Mouse (Mus musculus): Measurements from ENCODE around the gene Adat1.
A peak's percentile ranks its signal among the peaks of the same experiment; 100 is the strongest.
"Not testable (repeated sequence)": the region's sequence is repeated elsewhere in the genome, so short reads cannot be mapped to it uniquely, and the experiment has no call there.

The Adat1 gene

DNA sequence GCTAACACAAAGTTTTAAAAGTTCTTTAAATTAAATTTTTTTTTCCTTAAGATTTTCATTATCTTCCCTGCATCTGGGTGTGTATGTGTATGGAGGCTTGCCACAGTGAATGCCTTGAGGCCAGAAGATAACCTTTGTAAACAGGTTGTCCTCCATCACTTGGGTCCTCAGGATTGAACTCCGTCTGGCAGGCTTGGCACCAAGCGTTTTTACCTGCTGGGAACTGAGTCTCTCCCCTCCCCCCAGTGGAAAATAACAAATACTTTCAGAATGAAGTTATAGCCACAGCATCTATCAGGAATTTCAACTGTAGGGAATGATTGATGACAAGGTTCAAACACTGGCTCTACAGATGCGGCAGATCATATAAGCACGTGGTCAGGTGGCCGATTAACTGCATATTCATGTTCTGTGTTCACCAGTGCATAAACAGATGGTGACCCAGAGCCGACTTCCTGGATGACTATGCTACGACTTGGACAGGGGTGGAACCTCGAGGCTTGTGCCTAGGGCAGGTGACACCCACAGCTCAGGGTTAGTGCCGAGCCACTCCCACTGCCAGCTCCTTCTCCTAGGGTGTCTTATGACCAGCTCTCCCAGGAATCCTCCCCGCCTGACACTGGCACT, 52.5 kb downstream of the Adat1 start:
- peak; percentile 93 for DNase-seq (ENCODE audit: low read depth, low spot score)

DNA sequence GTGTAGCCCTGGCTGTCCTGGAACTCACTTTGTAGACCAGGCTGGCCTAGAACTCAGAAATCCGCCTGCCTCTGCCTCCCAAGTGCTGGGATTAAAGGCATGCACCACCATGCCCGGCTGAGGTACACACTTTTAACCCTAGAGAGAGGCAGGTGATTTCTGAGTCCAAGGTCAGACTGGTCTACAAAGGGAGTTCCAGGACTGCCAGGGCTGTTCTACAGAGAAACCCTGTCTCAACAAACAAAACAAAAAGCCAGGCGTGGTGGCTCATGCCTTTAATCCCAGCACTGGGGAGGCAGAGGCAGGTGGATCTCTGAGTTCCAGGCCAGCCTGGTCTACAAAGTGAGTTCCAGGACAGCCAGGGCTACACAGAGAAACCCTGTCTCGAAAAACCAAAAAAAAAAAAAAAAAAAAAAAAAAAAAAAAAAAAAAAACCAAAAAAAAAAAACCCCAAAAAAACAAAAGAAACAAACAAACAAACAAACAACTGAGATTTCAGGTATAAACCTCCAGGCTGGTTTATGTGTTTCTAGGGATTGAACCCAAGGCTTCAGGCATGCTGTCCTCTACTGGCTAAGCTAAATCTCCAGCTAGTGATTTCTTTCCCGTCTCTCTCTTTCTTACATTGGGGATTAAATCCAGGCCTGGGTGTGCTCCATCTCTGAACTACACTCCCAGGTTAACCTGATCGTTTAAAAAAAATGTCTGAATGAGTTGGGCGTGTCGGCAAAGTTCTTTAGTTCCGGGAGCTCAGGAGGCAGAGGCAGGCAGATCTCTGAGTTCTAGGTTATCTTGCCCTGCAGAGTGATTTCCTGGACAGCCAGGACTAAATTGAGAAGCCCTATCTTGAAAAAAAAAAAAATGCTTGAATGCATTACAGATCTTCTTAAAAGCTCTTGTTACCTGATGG, 53.8 kb downstream of the Adat1 start:
- DNase-seq (ENCODE audit: low read depth, low spot score): not testable (repeated sequence)

DNA sequence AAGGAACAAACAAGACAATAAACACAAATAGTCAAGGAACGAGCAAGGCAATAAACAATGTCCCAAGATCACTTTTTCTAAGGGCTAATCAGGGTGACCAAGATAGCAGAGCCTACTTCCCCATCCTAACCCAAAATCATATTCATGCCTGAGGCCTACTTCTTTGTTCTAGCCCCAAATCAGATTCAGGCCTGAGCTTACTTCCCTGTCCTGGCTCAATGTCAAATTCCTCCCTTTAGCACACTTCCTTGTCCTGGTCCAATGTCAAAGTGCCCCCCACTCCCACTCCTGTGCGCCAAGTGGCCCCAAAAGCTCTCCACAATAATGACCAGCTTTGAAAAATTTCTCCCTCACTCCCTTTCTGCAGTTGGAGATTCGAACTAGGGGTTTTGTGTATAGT, 54.9 kb downstream of the Adat1 start:
- no peak for DNase-seq (ENCODE audit: low read depth, low spot score)

DNA sequence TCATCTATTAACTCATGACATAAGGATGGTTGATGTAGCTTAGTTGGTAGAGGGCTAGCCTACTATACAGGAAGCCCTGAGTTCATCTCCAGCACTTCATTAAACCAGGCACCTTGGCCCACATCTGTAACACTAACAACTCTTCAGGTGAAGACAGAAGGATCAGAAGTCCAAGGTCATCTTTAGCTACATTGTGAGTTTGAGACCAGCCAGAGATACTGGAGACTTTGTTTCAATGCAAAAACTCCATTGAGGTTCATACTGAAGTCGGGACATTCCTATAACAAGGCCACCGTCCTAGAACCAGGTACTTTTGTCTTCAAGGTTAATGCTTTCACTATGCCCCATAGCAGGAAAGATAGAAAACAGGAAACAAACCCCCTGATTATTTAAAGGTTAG, 57.9 kb downstream of the Adat1 start:
- DNase-seq (ENCODE audit: low read depth, low spot score): no peak

DNA sequence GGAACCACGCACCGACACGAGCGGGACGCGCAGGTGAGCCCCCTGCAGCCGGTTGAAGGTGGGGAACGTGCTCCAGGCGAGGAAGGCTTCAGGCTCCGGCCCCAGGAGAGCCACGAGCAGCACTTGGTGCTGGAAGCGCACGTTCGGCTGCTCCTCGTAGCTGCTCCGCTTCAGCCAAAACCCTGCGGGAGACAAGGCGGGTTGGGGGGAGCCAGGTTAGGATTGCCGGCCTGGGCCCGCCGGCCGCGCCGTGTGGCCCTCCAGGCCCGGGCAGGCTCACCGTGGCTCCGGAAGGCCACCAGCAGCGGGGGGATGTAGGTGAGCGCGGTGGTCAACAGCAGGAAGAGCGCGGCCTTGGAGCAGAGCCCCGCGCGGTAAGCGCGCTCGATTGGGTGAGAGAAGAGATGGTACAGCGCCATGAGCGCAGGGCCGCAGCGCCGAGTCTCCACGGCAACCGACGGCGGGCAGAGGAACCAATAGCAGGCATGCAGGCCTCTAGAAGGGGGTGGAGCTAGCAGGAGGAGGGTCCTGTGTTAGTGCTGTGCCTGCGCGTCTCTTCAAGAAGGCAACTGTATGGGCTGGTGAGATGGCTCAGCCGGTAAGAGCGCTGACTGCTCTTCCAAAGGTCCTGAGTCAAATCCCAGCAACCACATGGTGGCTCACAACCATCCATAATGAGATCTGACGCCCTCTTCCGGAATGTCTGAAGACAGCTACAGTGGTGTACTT, 58.6 kb downstream of the Adat1 start, which contains the start of gene Tmem231:
Gene Tmem231, minus strand, starts transcription at position 534 of the 729 bp plus-strand sequence.
- DNase-seq (ENCODE audit: low read depth, low spot score): peak; percentile 99

DNA sequence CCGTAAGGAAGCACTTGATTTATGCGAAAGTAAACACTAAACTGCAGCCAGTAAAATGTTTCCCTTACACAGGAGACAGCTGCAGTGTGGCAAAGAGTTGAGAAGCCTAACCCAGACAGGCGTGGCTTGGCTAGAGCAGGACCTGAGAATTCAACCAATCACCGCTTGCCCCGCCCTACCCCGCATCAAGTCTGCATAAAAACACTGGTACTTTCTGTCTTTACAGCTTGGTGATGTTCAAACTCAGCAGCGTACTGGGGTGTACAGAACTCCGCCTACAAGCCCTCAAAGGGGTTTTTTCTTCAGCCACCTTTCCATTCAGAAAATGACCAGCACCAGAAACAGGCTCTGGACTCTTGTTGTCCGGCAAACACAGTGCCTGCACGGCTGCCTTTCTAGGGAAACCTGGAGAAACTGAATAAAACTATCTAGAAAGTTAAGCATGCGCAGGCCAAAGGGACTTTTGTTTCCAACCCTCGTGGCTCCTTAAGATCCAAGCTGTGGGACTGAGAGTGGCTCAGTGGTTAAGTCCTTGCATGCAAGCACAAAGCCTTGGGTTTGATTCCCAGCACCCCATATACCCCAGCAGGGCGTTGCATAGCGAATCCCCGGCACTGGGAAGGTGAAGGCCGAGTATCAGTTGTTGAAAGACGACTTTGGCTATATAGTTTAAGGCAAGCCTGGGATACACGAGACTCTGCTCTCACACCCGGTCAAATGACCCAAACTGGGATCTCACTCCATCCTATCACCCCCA, 59.3 kb downstream of the Adat1 start:
- peak; percentile 97 for DNase-seq (ENCODE audit: low read depth, low spot score)

DNA sequence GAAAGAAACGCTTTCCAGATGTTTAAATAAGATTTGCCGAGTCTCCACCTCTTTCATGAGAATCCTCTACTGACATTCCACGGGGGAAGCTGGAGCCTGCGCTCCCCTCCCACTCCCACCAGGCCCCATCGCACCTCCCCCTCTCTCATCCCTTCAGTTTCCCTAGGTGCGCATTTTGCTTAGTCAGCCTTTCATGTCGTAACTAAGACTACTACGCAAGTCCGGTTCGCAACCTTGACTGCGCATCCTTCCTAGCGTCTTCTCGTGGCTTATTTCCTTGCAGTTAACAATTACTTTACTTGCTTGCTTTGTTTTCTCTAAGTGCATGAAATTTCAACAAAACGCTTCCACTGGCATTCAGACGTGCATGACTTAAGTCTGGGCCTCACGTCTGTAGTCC, 60.4 kb downstream of the Adat1 start:
- DNase-seq (ENCODE audit: low read depth, low spot score): no peak

DNA sequence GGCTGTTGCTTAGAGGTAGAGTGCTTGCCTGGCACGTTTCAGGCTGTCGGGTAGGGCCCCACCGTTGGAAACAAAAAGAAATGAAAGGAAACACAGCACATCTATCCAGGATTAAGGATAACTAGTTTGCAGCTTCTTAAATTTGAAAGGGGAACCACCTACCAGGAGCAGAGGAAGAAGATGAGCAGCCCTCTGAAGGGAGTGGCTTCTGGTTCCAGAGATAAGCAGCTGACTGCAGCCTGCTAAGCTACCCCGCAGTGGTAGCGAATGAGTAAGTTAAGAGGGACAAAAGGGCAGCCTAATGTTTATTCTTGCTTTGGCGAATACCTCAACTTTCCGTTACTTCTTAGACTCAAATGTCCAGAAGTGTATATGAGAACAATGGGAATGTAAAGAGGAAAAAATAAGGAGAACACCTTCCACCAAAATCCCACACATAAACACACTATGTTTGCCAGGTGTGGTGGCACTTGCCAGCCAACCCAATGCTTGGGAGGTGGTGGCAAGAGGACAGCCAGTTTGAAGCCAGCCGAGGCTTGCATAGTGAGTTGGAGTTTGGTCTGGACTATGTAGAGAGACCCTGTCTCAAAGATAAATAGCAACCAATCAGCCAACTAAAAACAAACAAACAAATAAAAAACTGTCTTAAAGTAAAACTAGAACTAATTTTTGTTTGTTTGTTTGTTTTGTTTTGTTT, 62.3 kb downstream of the Adat1 start:
- no peak for DNase-seq (ENCODE audit: low read depth, low spot score)

DNA sequence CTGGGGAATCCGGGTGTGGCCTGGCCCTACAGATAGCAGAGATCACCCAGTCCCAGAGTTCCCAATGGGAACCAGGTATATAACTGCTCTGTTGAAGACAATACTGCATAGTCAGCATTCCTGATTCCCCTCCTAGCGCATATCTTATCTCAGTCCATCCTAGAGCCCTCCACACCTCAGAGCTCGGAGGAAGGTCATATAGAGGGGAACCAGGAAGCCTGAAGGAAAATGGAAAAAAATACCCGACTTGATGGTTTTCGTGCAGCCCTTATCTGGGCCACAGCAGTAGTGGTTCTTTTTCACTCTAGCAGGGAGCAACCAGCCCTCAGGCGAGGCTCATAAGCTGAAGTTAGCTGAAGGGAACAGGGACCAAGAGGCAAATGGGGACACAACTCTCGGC, 67.1 kb downstream of the Adat1 start:
- DNase-seq (ENCODE audit: low read depth, low spot score): no peak

DNA sequence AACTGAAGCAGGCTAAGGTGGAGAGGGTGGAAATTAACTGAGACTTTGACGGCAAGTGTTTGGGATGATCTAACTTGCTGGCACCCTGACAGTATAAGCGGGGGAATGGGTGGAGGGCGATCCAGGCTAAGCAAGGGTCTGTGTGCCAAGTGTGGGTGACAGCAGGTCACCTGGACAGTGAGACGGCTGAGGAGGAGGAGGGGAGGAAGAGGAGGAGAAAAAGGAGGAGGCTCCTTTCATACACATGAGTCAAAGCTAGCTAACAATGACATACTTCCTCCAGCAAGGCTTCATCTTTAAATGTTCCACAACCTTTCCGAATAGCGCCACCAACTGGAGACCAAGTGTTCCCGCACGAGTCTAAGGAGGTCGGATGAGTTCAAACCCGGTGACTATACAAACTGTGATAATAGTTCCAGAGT, 68.7 kb downstream of the Adat1 start:
- peak; percentile 72 for DNase-seq (ENCODE audit: low read depth, low spot score)

DNA sequence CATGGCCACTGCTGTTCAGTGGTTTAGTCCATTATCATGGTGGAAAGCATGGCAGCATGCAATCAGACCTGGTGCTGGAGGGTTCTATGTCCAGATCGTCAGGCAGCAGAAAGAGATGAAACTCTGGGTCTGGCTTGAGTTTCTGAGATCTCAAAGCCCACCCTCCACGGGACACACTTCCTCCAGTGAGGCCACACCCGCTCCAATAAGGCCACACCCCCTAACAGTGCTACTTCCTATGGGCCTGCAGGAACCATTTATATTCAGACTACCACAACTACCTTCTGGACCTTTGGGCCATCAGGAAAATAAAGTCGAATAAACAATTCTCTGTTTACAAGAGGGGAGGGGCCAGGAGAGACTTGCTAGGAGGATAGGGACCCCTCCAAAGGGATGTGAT, 71.1 kb downstream of the Adat1 start:
- DNase-seq (ENCODE audit: low read depth, low spot score): no peak

DNA sequence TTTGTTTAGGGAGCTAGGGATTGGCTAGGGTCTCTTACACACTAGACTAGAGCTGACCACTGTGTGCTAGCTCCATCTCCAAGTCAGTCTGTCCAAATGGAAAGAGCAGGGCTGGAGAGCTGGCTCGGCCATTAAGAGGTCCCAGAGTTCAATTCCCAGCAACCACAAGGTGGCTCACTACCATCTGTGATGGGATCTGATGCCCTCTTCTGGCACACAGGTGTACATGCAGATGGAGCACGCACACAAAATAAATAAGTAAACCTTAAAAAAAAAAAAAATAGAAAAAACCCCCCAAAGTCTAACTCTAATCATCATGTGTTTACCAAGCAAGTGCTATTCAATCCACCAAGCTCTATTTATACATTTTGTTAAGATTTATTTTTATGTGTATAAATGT, 72.4 kb downstream of the Adat1 start:
- peak; percentile 32 for DNase-seq (ENCODE audit: low read depth, low spot score)
